Mouse (Mus musculus) olfactory bulb, adult 2 months (tissue): Measurements from ENCODE around the gene Sorl1. TPM values are rescaled to one million over a fixed set of nuclear protein-coding genes. Genes with fewer than 3 reads are reported as not detected.

Experiments used
- H3K27ac ChIP-seq: fragments of 200-500 bp; 2 replicates; pipeline ENCODE4 v1.5.1; 2012; ENCODE audit warnings: low read depth, low read length; ENCODE audit not compliant: insufficient read depth
- H3K4me1 ChIP-seq: fragments of 200-500 bp; 2 replicates; pipeline ENCODE4 v1.6.1; 2012; ENCODE audit warnings: low read length; ENCODE audit not compliant: control insufficient read depth, insufficient read depth
- H3K4me3 ChIP-seq: fragments of 200-500 bp; 2 replicates; pipeline ENCODE4 v1.5.1; 2012; ENCODE audit warnings: mild to moderate bottlenecking, low read depth, low read length, moderate library complexity; ENCODE audit not compliant: insufficient read depth
- CTCF ChIP-seq: fragments of 200-500 bp; IDR thresholded peaks from 2 replicates; pipeline ENCODE4 v1.5.1; 2012; ENCODE audit warnings: low read depth, mild to moderate bottlenecking, low read length, moderate library complexity; ENCODE audit not compliant: insufficient read depth
- POLR2A ChIP-seq: fragments of 200-500 bp; IDR thresholded peaks from 2 replicates; pipeline ENCODE4 v1.6.1; 2012; ENCODE audit warnings: mild to moderate bottlenecking, low read depth, low read length, moderate library complexity; ENCODE audit not compliant: insufficient read depth
- WGBS: fragments of 180-500 bp; shearing (Covaris S2); methylation state at CpG from one replicate; pipeline ENCODE4 v1.1.7; 2018; 5-methylcytosine and 5-hydroxymethylcytosine counted together
- polyA plus RNA-seq: library from polyadenylated mRNA; stranded (reverse); fragments of >200 nt; gene quantifications from 2 replicates; pipeline ENCODE4 v1.2.4, GENCODE M21; 2012; ENCODE audit warnings: low replicate concordance; ENCODE audit not compliant: missing spikeins, insufficient read depth, insufficient read length

Sorl1 gene
- polyA plus RNA-seq, 1 experiment: not detected

DNA sequence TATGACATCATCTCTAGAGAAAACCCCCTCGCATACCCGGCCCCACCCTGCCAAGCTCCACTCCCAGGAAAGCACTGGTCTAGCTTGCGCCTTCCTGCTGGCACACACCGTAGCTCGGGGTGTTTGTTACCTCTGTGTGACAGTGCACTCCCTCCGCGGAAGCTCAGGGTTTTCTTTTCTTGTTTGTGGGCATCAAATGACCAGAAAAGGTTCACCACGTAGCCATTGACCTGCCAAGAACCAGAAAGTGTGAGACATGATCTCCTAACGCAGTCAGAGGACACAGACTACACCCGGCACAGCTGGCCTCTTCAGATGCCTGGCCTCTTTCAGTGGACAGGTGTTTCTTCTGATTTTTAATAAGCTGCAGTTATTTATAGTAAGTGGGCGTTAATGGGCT lies 139.8 kb downstream of the Sorl1 start:
- 92% methylated on average over 11 of the region's 11 CpGs for WGBS
- H3K27ac ChIP-seq: no peak overlapping the region
- H3K4me3 ChIP-seq: no peak overlapping the region
- H3K4me1 ChIP-seq: peaks cover 17% of the 10 kb centered on the region
- no peak for TF ChIP-seq POLR2A
- no peak for TF ChIP-seq CTCF

DNA sequence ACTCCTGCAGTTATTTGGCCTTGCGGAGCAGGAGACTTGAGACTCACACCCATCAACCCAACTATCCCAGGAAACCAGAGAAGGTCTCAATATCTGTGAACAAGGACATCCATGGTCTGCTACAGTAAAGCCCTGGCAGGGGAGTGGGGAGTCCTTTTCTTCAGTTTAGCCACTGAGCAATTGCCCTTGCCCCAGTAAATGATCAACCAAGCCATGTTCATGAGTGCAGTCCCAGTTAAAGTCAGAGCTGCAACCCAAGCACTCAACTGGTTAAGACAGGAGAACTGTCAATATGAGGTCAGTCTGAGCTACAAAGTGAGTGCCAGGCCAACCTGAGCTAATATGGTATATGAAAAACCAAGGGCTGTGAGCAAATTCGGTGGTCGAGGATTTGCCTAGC lies 140.8 kb downstream of the Sorl1 start:
- Histone ChIP-seq H3K4me3 (no peak overlapping the region), H3K4me1 (peaks cover 17% of the 10 kb centered on the region), H3K27ac (no peak overlapping the region)
- WGBS: 98% methylated on average over 3 of the region's 3 CpGs
- TF ChIP-seq CTCF (no peak), POLR2A (no peak)

DNA sequence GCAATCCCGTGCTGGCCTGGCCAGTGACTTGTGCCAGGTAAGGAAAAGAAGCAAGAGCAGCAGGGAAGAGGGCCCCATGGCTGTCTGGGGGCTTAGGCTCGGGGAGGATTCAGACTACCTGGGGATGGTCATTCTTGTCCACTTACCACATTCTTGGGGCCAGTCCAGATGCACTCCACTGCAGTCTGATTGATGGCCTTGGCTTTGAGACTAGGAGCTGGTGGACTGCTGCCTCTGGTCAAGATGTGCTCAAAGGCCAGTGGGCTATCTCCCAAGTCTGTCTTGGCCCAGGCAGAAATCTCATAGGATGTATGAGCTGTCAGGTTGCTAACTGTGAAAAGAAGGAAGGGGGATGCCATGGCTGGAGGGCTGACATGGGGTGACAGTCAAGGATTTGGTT lies 141.3 kb downstream of the Sorl1 start:
- no peak overlapping the region for H3K27ac ChIP-seq
- WGBS: 75% methylated on average over 2 of the region's 2 CpGs
- TF ChIP-seq CTCF (no peak), POLR2A (no peak)
- peaks cover 17% of the 10 kb centered on the region for H3K4me1 ChIP-seq
- no peak overlapping the region for H3K4me3 ChIP-seq

DNA sequence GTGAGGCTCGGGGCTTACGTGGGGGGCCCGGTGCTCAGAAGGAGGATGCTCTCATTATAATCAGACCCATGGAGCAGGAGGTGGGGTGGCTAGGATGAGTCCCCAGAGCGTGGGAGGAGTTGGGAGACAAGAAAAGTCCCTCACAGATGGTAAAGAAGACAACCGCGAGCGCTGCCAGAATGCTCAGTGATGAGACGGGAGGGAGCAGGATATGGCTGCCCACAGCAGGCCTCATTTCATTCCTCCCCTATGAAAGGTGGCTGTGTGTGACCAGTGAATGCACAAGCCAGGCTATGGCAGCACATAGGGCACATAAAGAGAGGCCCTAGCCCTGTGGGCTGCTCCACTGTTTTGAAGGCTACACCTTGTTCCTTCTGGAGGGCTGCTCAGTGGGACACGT lies 142.1 kb downstream of the Sorl1 start:
- TF ChIP-seq POLR2A (no peak), CTCF (no peak)
- WGBS: 89% methylated on average over 9 of the region's 9 CpGs
- H3K4me1 ChIP-seq: peaks cover 17% of the 10 kb centered on the region
- H3K27ac ChIP-seq: no peak overlapping the region
- no peak overlapping the region for H3K4me3 ChIP-seq

DNA sequence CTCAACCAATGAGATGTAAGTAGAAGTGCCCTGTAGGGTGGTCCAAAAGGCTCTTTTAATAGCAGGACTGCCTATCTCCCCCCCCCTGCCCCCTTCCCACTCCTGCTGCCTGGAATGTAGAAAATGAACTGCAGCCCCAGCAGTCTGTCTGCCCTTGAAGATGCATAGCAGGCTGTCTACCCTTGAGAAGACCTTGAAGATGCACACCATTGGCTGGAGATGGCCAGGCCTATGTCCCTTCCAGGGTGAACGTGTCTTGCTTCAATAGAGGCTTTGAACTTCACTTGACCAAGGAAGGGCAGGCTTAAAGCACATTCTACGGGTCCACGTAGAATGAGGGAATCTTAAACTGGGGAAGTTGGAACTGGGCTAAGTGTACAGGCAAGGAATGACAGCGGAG lies 142.8 kb downstream of the Sorl1 start:
- no peak overlapping the region for H3K27ac ChIP-seq
- no peak overlapping the region for H3K4me3 ChIP-seq
- 91% methylated on average over 4 of the region's 4 CpGs for WGBS
- TF ChIP-seq CTCF (no peak), POLR2A (no peak)
- peaks cover 17% of the 10 kb centered on the region for H3K4me1 ChIP-seq

DNA sequence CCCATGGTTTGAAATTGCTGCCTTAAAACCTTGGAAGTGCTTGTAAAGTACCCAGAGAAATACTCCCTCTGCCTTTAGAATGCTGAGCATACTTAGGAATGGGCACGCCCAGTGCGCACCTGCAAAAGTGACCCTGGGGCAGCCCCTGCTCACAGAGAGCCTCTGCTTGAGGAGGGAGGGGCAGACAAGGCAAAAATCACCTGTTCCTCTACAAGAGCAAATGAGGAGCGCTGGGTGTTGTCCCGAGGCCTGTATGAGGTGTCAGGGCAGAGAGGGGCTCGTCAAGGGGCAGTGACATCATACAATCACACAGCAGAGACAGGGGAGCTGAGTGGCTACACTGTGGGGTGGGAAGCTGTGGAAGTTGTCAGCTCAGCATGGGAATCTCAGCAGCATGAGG lies 143.3 kb downstream of the Sorl1 start:
- H3K4me1 ChIP-seq: peaks cover 14% of the 10 kb centered on the region
- no peak overlapping the region for H3K4me3 ChIP-seq
- no peak overlapping the region for H3K27ac ChIP-seq
- 97% methylated on average over 5 of the region's 5 CpGs for WGBS
- TF ChIP-seq POLR2A: no peak

DNA sequence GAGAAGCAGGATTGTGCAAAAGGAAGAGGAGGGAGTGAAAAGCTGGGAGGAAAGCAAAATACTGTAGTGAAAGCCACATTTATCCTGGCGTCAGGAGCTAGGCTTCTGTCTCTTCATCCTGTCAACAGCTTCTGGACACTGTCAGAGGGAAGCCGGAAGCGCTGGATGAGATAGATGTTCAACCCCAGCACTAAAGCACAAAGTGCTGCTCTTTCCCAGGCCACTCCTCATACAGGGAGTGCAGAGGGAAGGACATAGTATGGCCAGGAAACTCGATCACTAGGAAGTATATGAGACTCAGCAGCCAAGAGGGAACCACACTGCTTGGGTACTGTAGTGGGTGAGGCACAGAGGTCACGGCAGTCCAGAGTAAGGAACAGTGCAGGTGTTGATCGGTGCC lies 145.7 kb downstream of the Sorl1 start:
- Histone ChIP-seq H3K4me3 (no peak overlapping the region), H3K4me1 (0 out of 2 replicates have a peak, but pooled peaks cover 3% of the 10 kb centered on the region), H3K27ac (no peak overlapping the region)
- TF ChIP-seq CTCF (no peak), POLR2A (no peak)
- 97% methylated on average over 6 of the region's 6 CpGs for WGBS

DNA sequence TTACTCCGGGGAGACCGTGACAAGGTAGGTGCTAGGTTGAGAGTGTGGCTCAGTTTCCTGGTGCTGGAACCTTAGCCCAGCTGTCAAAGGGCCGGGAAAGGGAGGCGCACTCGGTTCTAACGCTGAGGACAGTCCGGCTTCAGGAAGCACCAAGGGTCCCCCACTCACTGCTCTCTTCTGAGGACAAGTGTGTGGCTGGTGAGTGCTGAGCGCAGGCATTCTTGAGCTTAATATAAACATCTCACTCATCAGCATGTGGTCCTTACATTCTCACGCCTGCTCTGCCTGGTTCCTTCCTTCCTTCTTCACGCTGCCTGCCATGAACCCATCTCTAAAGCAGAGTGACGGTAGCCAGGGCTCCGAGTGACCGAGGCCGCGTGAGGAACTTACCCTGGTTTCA lies 148.1 kb downstream of the Sorl1 start:
- WGBS: 90% methylated on average over 15 of the region's 15 CpGs
- H3K4me3 ChIP-seq: no peak overlapping the region
- TF ChIP-seq POLR2A (no peak), CTCF (no peak)
- H3K4me1 ChIP-seq: no peaks in the 10 kb centered on the region
- no peak overlapping the region for H3K27ac ChIP-seq

DNA sequence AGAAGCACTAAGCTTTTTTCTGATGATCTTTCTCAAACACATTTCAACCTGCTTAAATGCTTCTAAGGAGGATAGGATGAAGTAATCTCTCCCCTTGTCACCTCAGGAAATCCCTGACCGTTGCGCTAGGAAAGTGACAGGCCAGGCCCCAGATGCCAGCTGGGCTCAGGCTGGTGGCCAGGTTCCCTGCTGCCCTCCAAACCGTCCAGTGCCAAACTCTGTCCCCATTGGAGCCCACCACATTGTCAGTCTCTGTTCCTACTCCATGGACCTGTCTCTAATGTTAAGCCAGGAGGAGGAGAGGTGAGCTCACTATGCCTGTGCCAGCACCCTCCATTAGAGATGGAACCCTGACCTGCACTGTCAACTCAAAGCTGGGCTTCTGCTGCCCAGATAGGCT lies 149.4 kb downstream of the Sorl1 start:
- WGBS: 65% methylated on average over 3 of the region's 3 CpGs
- no peak overlapping the region for H3K27ac ChIP-seq
- TF ChIP-seq POLR2A (no peak), CTCF (no peak)

More for the DNA sequence above, 149.4 kb downstream of the Sorl1 start:
- Histone ChIP-seq H3K4me1 (no peaks in the 10 kb centered on the region), H3K4me3 (no peak overlapping the region)
